ENCODE assay signal across 14 mouse cellular contexts in genomic region chr14:76851473-76852214, GRCm38 (mm10).
DNase-seq lines count a peak whose midpoint lies in the region; ATAC-seq and TF ChIP-seq lines count a peak whose summit lies in the region.
"Had no signal": no experiment of that assay in that cellular context is flagged by ENCODE, and none has a peak within 500 bp of the region (broad histone marks: within the 10 kb centered on the region; RNA-seq: fewer than 3 reads in every experiment).

No protein-coding gene starts in this region.

- no peak for TF ChIP-seq POLR2A in thymus, adult 2 months (IDR thresholded peaks at IDR 0.05; ENCODE audit: control insufficient read depth, extremely low read depth, insufficient read depth, low read length, poor library complexity)

- WGBS in heart, embryonic 11.5 days (ENCODE audit: insufficient replicate concordance): 35% methylated on average over 10 of the region's 10 CpGs
- WGBS in liver, postnatal 0 days (ENCODE audit: insufficient replicate concordance): 12% methylated on average over 10 of the region's 10 CpGs
- 10% methylated on average over 10 of the region's 10 CpGs for WGBS in thymus, adult 2 months

- ATAC-seq in heart, embryonic 11.5 days (replicated peaks; ENCODE audit: insufficient number of reproducible peaks, low FRiP score, low TSS enrichment): no peak
- ATAC-seq in hematopoietic stem cell, adult 5-6 weeks (replicated peaks in 1 of 2; ENCODE audit: insufficient read depth in 1 of 2, low FRiP score in 2 of 2, low TSS enrichment in 1 of 2, low read depth in 1 of 2, poor library complexity in 2 of 2, severe bottlenecking in 2 of 2): peak; percentile 96 to 98
- peak; percentile 56 for ATAC-seq in liver, postnatal 0 days
- ATAC-seq: hindbrain, postnatal 0 days had no signal

- no peak overlapping the region for H3K9ac ChIP-seq in heart, embryonic 11.5 days (ENCODE audit: low read depth, low read length)
- H3K9ac ChIP-seq in liver, postnatal 0 days (replicated peaks): no peak overlapping the region

- no peak for DNase-seq in heart, postnatal 4 days
- peak; percentile 21 to 30 for DNase-seq in B cell, adult 2 months
- peak; percentile 38 for DNase-seq in liver, postnatal 0 days
- no peak for DNase-seq in layer of hippocampus, adult 9-10 months (ENCODE audit: low spot score)
- no peak for DNase-seq in heart, postnatal 36 days
- DNase-seq in thymus, adult 2 months: no peak
- DNase-seq: cerebellum, adult 18-20 months; lung, postnatal 14 days; thymus, postnatal 14 days had no signal

- no peak for TF ChIP-seq EP300 in liver, postnatal 0 days (IDR thresholded peaks at IDR 0.05; ENCODE audit: low read depth)

- H3K4me3 ChIP-seq in heart, embryonic 11.5 days (ENCODE audit: low read depth, low read length): no peak overlapping the region
- no peak overlapping the region for H3K4me3 ChIP-seq in liver, postnatal 0 days (ENCODE audit: low read depth, low read length)
- no peak overlapping the region for H3K4me3 ChIP-seq in thymus, adult 2 months (ENCODE audit: control insufficient read depth, insufficient read depth, low read length)
- H3K4me3 ChIP-seq: forebrain, embryonic 10.5 days; limb, embryonic 10.5 days had no signal

- no peaks in the 10 kb centered on the region for H3K9me3 ChIP-seq in heart, embryonic 11.5 days (replicated peaks; ENCODE audit: control insufficient read depth, low read length)
- no peaks in the 10 kb centered on the region for H3K9me3 ChIP-seq in liver, postnatal 0 days (ENCODE audit: low read length)
- H3K9me3 ChIP-seq: forebrain, embryonic 10.5 days; limb, embryonic 10.5 days had no signal

- H3K4me1 ChIP-seq in heart, embryonic 11.5 days (ENCODE audit: control insufficient read depth, insufficient read depth, low read length): peaks cover 11% of the 10 kb centered on the region; the same call in 1 of the 2 replicates
- H3K4me1 ChIP-seq in liver, postnatal 0 days (ENCODE audit: insufficient read depth): peaks cover 10% of the 10 kb centered on the region
- peaks cover 4% of the 10 kb centered on the region for H3K4me1 ChIP-seq in thymus, adult 2 months (replicated peaks; ENCODE audit: control insufficient read depth, insufficient read depth, low read length)

- no peak for TF ChIP-seq CTCF in liver, postnatal 0 days (IDR thresholded peaks at IDR 0.05; ENCODE audit: low read depth)
- TF ChIP-seq CTCF in thymus, adult 2 months (IDR thresholded peaks at IDR 0.05; ENCODE audit: borderline replicate concordance, control insufficient read depth, extremely low read depth, insufficient read depth, low read length, poor library complexity): no peak

- H3K36me3 ChIP-seq in heart, embryonic 11.5 days (ENCODE audit: control insufficient read depth, insufficient read depth, low read length): no peaks in the 10 kb centered on the region
- no peaks in the 10 kb centered on the region for H3K36me3 ChIP-seq in liver, postnatal 0 days (replicated peaks; ENCODE audit: insufficient read depth, low read length)
- no peaks in the 10 kb centered on the region for H3K36me3 ChIP-seq in thymus, adult 2 months (ENCODE audit: control insufficient read depth, insufficient read depth, low read length)
- H3K36me3 ChIP-seq: forebrain, embryonic 10.5 days; limb, embryonic 10.5 days had no signal

- H3K4me2 ChIP-seq in heart, embryonic 11.5 days: 0 out of 2 replicates have a peak overlapping the region, but pooled peaks have one; percentile 6
- H3K4me2 ChIP-seq in liver, postnatal 0 days (ENCODE audit: low read depth, low read length): peak overlapping the region; percentile 42

- 0 out of 2 replicates have a peak overlapping the region, but pooled peaks have one; percentile 35 for H3K27ac ChIP-seq in heart, embryonic 11.5 days (ENCODE audit: low read depth, low read length)
- peak overlapping the region; percentile 44; the same call in 1 of the 2 replicates for H3K27ac ChIP-seq in liver, postnatal 0 days (ENCODE audit: low read depth)
- no peak overlapping the region for H3K27ac ChIP-seq in thymus, adult 2 months (ENCODE audit: control insufficient read depth, insufficient read depth, low read length)
- H3K27ac ChIP-seq: forebrain, embryonic 10.5 days; hindbrain, postnatal 0 days; limb, embryonic 10.5 days had no signal

- intact Hi-C loops in heart, postnatal 36 days (cut with DNase I): no loop called here

- H3K27me3 ChIP-seq in heart, embryonic 11.5 days (ENCODE audit: control insufficient read depth, insufficient read depth, low read length): no peaks in the 10 kb centered on the region
- H3K27me3 ChIP-seq in liver, postnatal 0 days (ENCODE audit: insufficient read depth, low read length): no peaks in the 10 kb centered on the region
- H3K27me3 ChIP-seq in thymus, adult 2 months (ENCODE audit: control insufficient read depth, insufficient read depth, low read length): no peaks in the 10 kb centered on the region

Comparison
In these comparisons a context has a peak if more than half of its experiments do, and no peak if none do; other contexts are left out.
1. DNase-seq: peak in B cell, adult 2 months (2 of 2) and liver, postnatal 0 days (single experiment); none in heart, postnatal 4 days (single experiment), layer of hippocampus, adult 9-10 months (single experiment), heart, postnatal 36 days (0 of 2) and thymus, adult 2 months (single experiment).